ENCODE assay signal across 24 mouse cellular contexts in genomic region chr9:90556742-90557141, GRCm38 (mm10).
A peak's percentile ranks its signal among the peaks of the same experiment; 100 is the strongest.
DNase-seq lines count a peak whose midpoint lies in the region; ATAC-seq and TF ChIP-seq lines count a peak whose summit lies in the region.
"Had no signal": no experiment of that assay in that cellular context is flagged by ENCODE, and none has a peak within 500 bp of the region (broad histone marks: within the 10 kb centered on the region; RNA-seq: fewer than 3 reads in every experiment).

No protein-coding gene starts in this region.

- H3K36me3 ChIP-seq in hindbrain, embryonic 11.5 days (ENCODE audit: control insufficient read depth, insufficient read depth, low read length), result no peaks in the 10 kb centered on the region
- no peaks in the 10 kb centered on the region for H3K36me3 ChIP-seq in hindbrain, embryonic 13.5 days
- H3K36me3 ChIP-seq in midbrain, embryonic 12.5 days, result no peaks in the 10 kb centered on the region
- no peaks in the 10 kb centered on the region for H3K36me3 ChIP-seq in midbrain, embryonic 15.5 days (replicated peaks)
- H3K36me3 ChIP-seq in midbrain, embryonic 14.5 days (ENCODE audit: control insufficient read depth, insufficient read depth, low read length), result no peaks in the 10 kb centered on the region
- H3K36me3 ChIP-seq: embryonic facial prominence, embryonic 10.5 days; embryonic facial prominence, embryonic 13.5 days; forebrain, embryonic 12.5 days; forebrain, embryonic 15.5 days; heart, embryonic 10.5 days; heart, embryonic 13.5 days had no signal

- no peak overlapping the region for H3K27ac ChIP-seq in hindbrain, embryonic 11.5 days (ENCODE audit: low read depth, low read length)
- H3K27ac ChIP-seq in hindbrain, embryonic 13.5 days, result no peak overlapping the region
- H3K27ac ChIP-seq in midbrain, embryonic 12.5 days (replicated peaks), result no peak overlapping the region
- H3K27ac ChIP-seq in midbrain, embryonic 15.5 days, result no peak overlapping the region
- no peak overlapping the region for H3K27ac ChIP-seq in midbrain, embryonic 14.5 days (replicated peaks; ENCODE audit: low read depth, low read length)
- no peak overlapping the region for H3K27ac ChIP-seq in layer of hippocampus, adult 2 months
- H3K27ac ChIP-seq: embryonic facial prominence, embryonic 10.5 days; embryonic facial prominence, embryonic 13.5 days; forebrain, embryonic 12.5 days; forebrain, embryonic 15.5 days; heart, adult 2 months; heart, embryonic 10.5 days; heart, embryonic 13.5 days; hindbrain, embryonic 14.5 days had no signal

- H3K4me3 ChIP-seq in hindbrain, embryonic 11.5 days (ENCODE audit: low read depth, low read length), result no peak overlapping the region
- no peak overlapping the region for H3K4me3 ChIP-seq in hindbrain, embryonic 13.5 days
- no peak overlapping the region for H3K4me3 ChIP-seq in midbrain, embryonic 12.5 days
- H3K4me3 ChIP-seq in midbrain, embryonic 15.5 days, result no peak overlapping the region
- H3K4me3 ChIP-seq in midbrain, embryonic 14.5 days (replicated peaks; ENCODE audit: low read depth, low read length), result no peak overlapping the region
- H3K4me3 ChIP-seq in layer of hippocampus, adult 2 months, result no peak overlapping the region
- H3K4me3 ChIP-seq: embryonic facial prominence, embryonic 10.5 days; embryonic facial prominence, embryonic 13.5 days; erythroblast, embryonic 14.5 days; forebrain, embryonic 12.5 days; forebrain, embryonic 15.5 days; heart, adult 2 months; heart, embryonic 10.5 days; heart, embryonic 13.5 days had no signal

- no peak for TF ChIP-seq CTCF in layer of hippocampus, adult 2 months (conservative IDR thresholded peaks at IDR 0.05)

- no peak overlapping the region for H3K9ac ChIP-seq in hindbrain, embryonic 11.5 days (ENCODE audit: low read depth, low read length)
- no peak overlapping the region for H3K9ac ChIP-seq in hindbrain, embryonic 13.5 days
- H3K9ac ChIP-seq in midbrain, embryonic 12.5 days (replicated peaks), result no peak overlapping the region
- no peak overlapping the region for H3K9ac ChIP-seq in midbrain, embryonic 15.5 days
- no peak overlapping the region for H3K9ac ChIP-seq in midbrain, embryonic 14.5 days (replicated peaks; ENCODE audit: low read length)
- H3K9ac ChIP-seq: embryonic facial prominence, embryonic 13.5 days; forebrain, embryonic 12.5 days; forebrain, embryonic 15.5 days; heart, embryonic 13.5 days; hindbrain, embryonic 14.5 days had no signal

- no peaks in the 10 kb centered on the region for H3K9me3 ChIP-seq in hindbrain, embryonic 11.5 days (ENCODE audit: control insufficient read depth, low read length)
- 0 out of 2 replicates have a peak, but pooled peaks cover 5% of the 10 kb centered on the region for H3K9me3 ChIP-seq in hindbrain, embryonic 13.5 days
- H3K9me3 ChIP-seq in midbrain, embryonic 12.5 days, result no peaks in the 10 kb centered on the region
- no peaks in the 10 kb centered on the region for H3K9me3 ChIP-seq in midbrain, embryonic 15.5 days
- 0 out of 2 replicates have a peak, but pooled peaks cover 5% of the 10 kb centered on the region for H3K9me3 ChIP-seq in midbrain, embryonic 14.5 days (ENCODE audit: control insufficient read depth, low read length)
- H3K9me3 ChIP-seq: embryonic facial prominence, embryonic 13.5 days; forebrain, embryonic 15.5 days; heart, embryonic 10.5 days had no signal

- no peaks in the 10 kb centered on the region for H3K4me1 ChIP-seq in hindbrain, embryonic 11.5 days (replicated peaks; ENCODE audit: control insufficient read depth, insufficient read depth, low read length)
- H3K4me1 ChIP-seq in hindbrain, embryonic 13.5 days (replicated peaks), result no peaks in the 10 kb centered on the region
- peaks cover 3% of the 10 kb centered on the region; the same call in 1 of the 2 replicates for H3K4me1 ChIP-seq in midbrain, embryonic 12.5 days
- no peaks in the 10 kb centered on the region; the same call in 1 of the 2 replicates for H3K4me1 ChIP-seq in midbrain, embryonic 15.5 days
- no peaks in the 10 kb centered on the region for H3K4me1 ChIP-seq in midbrain, embryonic 14.5 days (ENCODE audit: control insufficient read depth, insufficient read depth, low read length)
- H3K4me1 ChIP-seq: embryonic facial prominence, embryonic 10.5 days; embryonic facial prominence, embryonic 13.5 days; forebrain, embryonic 15.5 days; heart, embryonic 10.5 days; heart, embryonic 13.5 days had no signal

- WGBS in hindbrain, embryonic 11.5 days, result 74% methylated on average over 1 of the region's 1 CpGs
- WGBS in hindbrain, embryonic 13.5 days, result 65% methylated on average over 1 of the region's 1 CpGs
- WGBS in midbrain, embryonic 12.5 days, result 42% methylated on average over 1 of the region's 1 CpGs
- WGBS in midbrain, embryonic 15.5 days, result 26% methylated on average over 1 of the region's 1 CpGs
- WGBS in midbrain, embryonic 14.5 days, result 11% methylated on average over 1 of the region's 1 CpGs

- H3K4me2 ChIP-seq in hindbrain, embryonic 11.5 days (replicated peaks; ENCODE audit: low read depth, low read length), result no peak overlapping the region
- H3K4me2 ChIP-seq in hindbrain, embryonic 13.5 days, result no peak overlapping the region
- no peak overlapping the region for H3K4me2 ChIP-seq in midbrain, embryonic 12.5 days (replicated peaks)
- no peak overlapping the region for H3K4me2 ChIP-seq in midbrain, embryonic 15.5 days
- H3K4me2 ChIP-seq in midbrain, embryonic 14.5 days (ENCODE audit: low read length), result no peak overlapping the region
- H3K4me2 ChIP-seq: embryonic facial prominence, embryonic 13.5 days; forebrain, embryonic 12.5 days; forebrain, embryonic 15.5 days; heart, embryonic 13.5 days; hindbrain, embryonic 14.5 days had no signal

- peak; percentile 37; the same call in 1 of the 2 replicates for ATAC-seq in hindbrain, embryonic 11.5 days (ENCODE audit: low FRiP score)
- ATAC-seq in hindbrain, embryonic 13.5 days (ENCODE audit: low FRiP score), result no peak
- ATAC-seq in midbrain, embryonic 12.5 days (ENCODE audit: low FRiP score, low read depth), result peak; percentile 74
- no peak for ATAC-seq in midbrain, embryonic 15.5 days (replicated peaks)
- no peak for ATAC-seq in midbrain, embryonic 14.5 days (ENCODE audit: low FRiP score, low TSS enrichment)
- ATAC-seq: activated CD4-positive, CD25-positive, alpha-beta regulatory T cell, adult 4 months; forebrain, embryonic 15.5 days had no signal

- DNase-seq in hindbrain, embryonic 11.5 days (ENCODE audit: low spot score), result no peak
- DNase-seq in midbrain, embryonic 14.5 days, result peak; percentile 11
- no peak for DNase-seq in layer of hippocampus, adult 2 months (ENCODE audit: low spot score in 2 of 2)
- DNase-seq: adrenal gland, adult 8-10 months; adrenal gland, postnatal 25 days; cerebellum, adult 18-20 months; cerebellum, adult 9-10 months; cerebellum, postnatal 14 days; gastrocnemius, postnatal 25 days; heart, adult 2 months; heart, postnatal 14 days; heart, postnatal 4 days had no signal

- H3K27me3 ChIP-seq in hindbrain, embryonic 11.5 days (ENCODE audit: control insufficient read depth, insufficient read depth, low read length), result no peaks in the 10 kb centered on the region
- H3K27me3 ChIP-seq in hindbrain, embryonic 13.5 days, result no peaks in the 10 kb centered on the region
- no peaks in the 10 kb centered on the region for H3K27me3 ChIP-seq in midbrain, embryonic 12.5 days
- no peaks in the 10 kb centered on the region for H3K27me3 ChIP-seq in midbrain, embryonic 15.5 days (replicated peaks)
- H3K27me3 ChIP-seq in midbrain, embryonic 14.5 days (ENCODE audit: control insufficient read depth, insufficient read depth, low read length), result no peaks in the 10 kb centered on the region
- H3K27me3 ChIP-seq: embryonic facial prominence, embryonic 13.5 days; forebrain, embryonic 12.5 days; forebrain, embryonic 15.5 days; heart, embryonic 13.5 days had no signal

Comparison
In these comparisons a context has a peak if more than half of its experiments do, and no peak if none do; other contexts are left out.
1. ATAC-seq: peak in hindbrain, embryonic 11.5 days (single experiment) and midbrain, embryonic 12.5 days (single experiment); none in hindbrain, embryonic 13.5 days (single experiment), midbrain, embryonic 15.5 days (single experiment) and midbrain, embryonic 14.5 days (single experiment).